Mouse (Mus musculus): ENCODE data around the gene Gsdma2.
A peak's percentile ranks its signal among the peaks of the same experiment; 100 is the strongest.
"Not testable (repeated sequence)": the region's sequence is repeated elsewhere in the genome, so short reads cannot be mapped to it uniquely, and the experiment has no call there.

The Gsdma2 gene

GRCm38 (mm10) chr11:98646459-98646858 lies at the start of gene Gsdma2:
Gene Gsdma2, plus strand, starts transcription at chr11:98646759.
- DNase-seq, result no peak

- DNase-seq, result no peak
These were observed 49.2 kb upstream of the Gsdma2 start for GRCm38 (mm10) chr11:98597363-98597762.

- DNase-seq, result no peak
These were observed 48.6 kb upstream of the Gsdma2 start, which contains the start of gene Lrrc3c for GRCm38 (mm10) chr11:98597991-98598390. Gene Lrrc3c, plus strand, starts transcription at chr11:98598291.

- DNase-seq, result no peak
These were observed 47.7 kb upstream of the Gsdma2 start for GRCm38 (mm10) chr11:98598851-98599290.

GRCm38 (mm10) chr11:98599291-98599690 lies 47.3 kb upstream of the Gsdma2 start:
- no peak for DNase-seq

GRCm38 (mm10) chr11:98602090-98602690 lies 44.4 kb upstream of the Gsdma2 start:
- no peak for DNase-seq

- DNase-seq, result no peak
These were observed 42.6 kb upstream of the Gsdma2 start for GRCm38 (mm10) chr11:98603953-98604352.

- not testable (repeated sequence) for DNase-seq
These were observed 41.6 kb upstream of the Gsdma2 start for GRCm38 (mm10) chr11:98604911-98605310.

- DNase-seq, result no peak
These were observed 39.8 kb upstream of the Gsdma2 start for GRCm38 (mm10) chr11:98606763-98607162.

- DNase-seq, result no peak
These were observed 25.8 kb upstream of the Gsdma2 start for GRCm38 (mm10) chr11:98620791-98621190.

- DNase-seq, result not testable (repeated sequence)
These were observed 22.6 kb upstream of the Gsdma2 start for GRCm38 (mm10) chr11:98623981-98624380.

- not testable (repeated sequence) for DNase-seq
These were observed 22.2 kb upstream of the Gsdma2 start for GRCm38 (mm10) chr11:98624381-98624780.

- no peak for DNase-seq
These were observed 20.7 kb upstream of the Gsdma2 start, which contains the start of the genes Gm12355 and Gsdma3 for GRCm38 (mm10) chr11:98625611-98626410. Gene Gm12355, minus strand, starts transcription at chr11:98625661. Gene Gsdma3, plus strand, starts transcription at chr11:98626360.

GRCm38 (mm10) chr11:98628706-98629105 lies 17.9 kb upstream of the Gsdma2 start:
- no peak for DNase-seq

- DNase-seq, result no peak
These were observed 15.9 kb upstream of the Gsdma2 start for GRCm38 (mm10) chr11:98630646-98631045.

- DNase-seq, result not testable (repeated sequence)
These were observed 11.1 kb upstream of the Gsdma2 start for GRCm38 (mm10) chr11:98635312-98635970.

GRCm38 (mm10) chr11:98637501-98637900 lies 9.1 kb upstream of the Gsdma2 start:
- no peak for DNase-seq

GRCm38 (mm10) chr11:98640091-98640490 lies 6.5 kb upstream of the Gsdma2 start:
- DNase-seq, result no peak

GRCm38 (mm10) chr11:98644757-98645156 lies 1.8 kb upstream of the Gsdma2 start:
- DNase-seq, result peak; percentile 28

- DNase-seq, result peak; percentile 24
These were observed 613 bp upstream of the Gsdma2 start for GRCm38 (mm10) chr11:98645946-98646345.

GRCm38 (mm10) chr11:98655076-98655475 lies 8.5 kb downstream of the Gsdma2 start:
- peak; percentile 24 for DNase-seq

- no peak for DNase-seq
These were observed 14.0 kb downstream of the Gsdma2 start for GRCm38 (mm10) chr11:98660517-98660916.

- no peak for DNase-seq
These were observed 17.5 kb downstream of the Gsdma2 start, which contains the start of gene Gsdma for GRCm38 (mm10) chr11:98664091-98664490. Gene Gsdma, plus strand, starts transcription at chr11:98664351.

Measured in kidney, adult 11 months (tissue).